Mouse (Mus musculus) testis, adult 2 months (tissue): ENCODE data around the gene Capn5.

Experiments
- CTCF ChIP-seq: fragments of 200-500 bp; IDR thresholded peaks from 2 replicates; pipeline ENCODE4 v1.5.1; 2012; ENCODE audit warnings: low read depth, mild to moderate bottlenecking, inconsistent platforms, low read length, moderate library complexity; ENCODE audit not compliant: control insufficient read depth, insufficient read depth, insufficient replicate concordance
- POLR2A ChIP-seq: fragments of 200-500 bp; IDR thresholded peaks from 2 replicates; pipeline ENCODE4 v1.6.1; 2012; ENCODE audit warnings: low read depth, mild to moderate bottlenecking, inconsistent platforms, low read length, moderate library complexity; ENCODE audit not compliant: control insufficient read depth

- TF ChIP-seq POLR2A, result no peak
- peak; percentile 5; the same call in 1 of the 2 replicates for TF ChIP-seq CTCF
Observed at GRCm38 (mm10) chr7:98086346-98086745, 91.7 kb downstream of the Capn5 start.
